Mouse (Mus musculus): ENCODE results near the gene Fars2.

- no peak for TF ChIP-seq CTCF (IDR thresholded peaks at IDR 0.05; ENCODE audit: borderline replicate concordance, insufficient read depth, low read depth, low read length)
- TF ChIP-seq POLR2A (IDR thresholded peaks at IDR 0.05; ENCODE audit: borderline replicate concordance, insufficient read depth, low read length) = no peak
These were observed 489.5 kb downstream of the Fars2 start for GRCm38 (mm10) chr13:36606717-36607116.
